Mouse (Mus musculus): ENCODE measurements around the gene Ogg1. TPM values are rescaled to one million over a fixed set of nuclear protein-coding genes. Genes with fewer than 3 reads are reported as not detected.
"Not testable (repeated sequence)": the region's sequence is repeated elsewhere in the genome, so short reads cannot be mapped to it uniquely, and the experiment has no call there.

Ogg1 gene
- polyA plus RNA-seq, 1 experiment: 24.2 TPM

DNA sequence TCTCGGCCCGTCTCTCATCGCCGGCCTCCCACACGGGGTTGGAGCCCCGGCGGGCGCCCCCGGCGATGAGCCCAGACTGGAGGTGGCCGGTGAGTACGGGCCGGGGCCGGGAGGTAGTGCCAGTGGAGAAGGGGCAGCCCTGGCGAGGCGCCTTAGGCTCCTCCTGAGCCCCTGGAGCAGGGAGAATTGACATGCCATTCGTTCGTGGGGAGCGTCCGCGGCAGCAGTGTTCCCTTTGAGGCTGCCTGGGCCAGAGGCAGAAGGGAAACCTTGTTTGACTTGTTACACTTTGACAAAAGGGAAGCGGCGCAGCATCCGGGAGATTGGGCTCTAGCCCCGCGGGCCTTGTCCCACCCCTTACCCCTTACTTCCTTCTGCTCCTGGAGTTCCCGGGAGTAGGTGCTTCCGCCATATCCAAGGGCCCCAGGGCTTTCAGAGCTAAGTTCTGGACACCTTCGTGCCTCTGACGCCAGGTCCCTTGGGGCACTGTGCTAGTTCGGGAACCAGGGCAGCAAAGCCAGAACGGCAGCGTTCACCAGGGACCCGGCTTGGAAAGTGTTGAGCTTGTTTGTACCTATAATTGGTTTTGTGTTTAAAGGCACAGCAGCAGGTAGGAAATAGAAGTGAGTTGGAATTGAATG, 19.2 kb upstream of the Ogg1 start:
- peak overlapping the region; percentile 99 for H3K4me3 ChIP-seq (ENCODE audit: low read depth, low read length)
- H3K27me3 ChIP-seq (ENCODE audit: control insufficient read depth, insufficient read depth, low read length, poor library complexity, severe bottlenecking): no peaks in the 10 kb centered on the region
- no peaks in the 10 kb centered on the region for H3K9me3 ChIP-seq (replicated peaks; ENCODE audit: control insufficient read depth, insufficient read depth, low read length, poor library complexity, severe bottlenecking)
- peak overlapping the region; percentile 95 for H3K9ac ChIP-seq (ENCODE audit: low read depth, poor library complexity, severe bottlenecking)
- H3K36me3 ChIP-seq (ENCODE audit: control insufficient read depth, insufficient read depth, low read length, poor library complexity, severe bottlenecking): peaks cover 21% of the 10 kb centered on the region
- H3K27ac ChIP-seq (ENCODE audit: insufficient read depth, low read length): 0 out of 2 replicates have a peak overlapping the region, but pooled peaks have one; percentile 8
- TF ChIP-seq CTCF (IDR thresholded peaks at IDR 0.05; ENCODE audit: low read depth, low read length) (no peak), EP300 (IDR thresholded peaks at IDR 0.05; ENCODE audit: insufficient read depth, low read depth, low read length) (no peak), POLR2A (IDR thresholded peaks at IDR 0.05; ENCODE audit: insufficient read depth, low read length) (no peak)
- no peaks in the 10 kb centered on the region for H3K4me1 ChIP-seq (ENCODE audit: control insufficient read depth, insufficient read depth, low read length)

DNA sequence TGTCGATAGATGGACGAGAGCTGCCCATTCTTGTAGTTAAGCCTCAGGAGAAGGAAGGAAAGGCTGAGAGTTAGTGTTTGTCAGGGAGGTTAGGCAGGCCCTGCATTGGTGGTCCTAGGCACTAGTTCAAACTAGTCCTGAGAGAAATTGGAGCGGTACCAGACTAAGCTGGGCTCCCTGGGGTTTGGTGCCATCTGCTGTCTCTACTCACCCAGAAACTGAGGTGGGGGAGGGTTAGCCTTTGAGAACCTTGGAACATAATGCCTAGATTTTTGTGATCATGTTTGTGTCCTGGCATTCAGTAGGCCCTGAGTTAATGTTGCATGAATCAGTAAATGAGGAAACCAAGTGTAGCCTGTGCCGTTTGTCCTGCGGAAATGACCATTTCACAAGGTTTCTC, 18.6 kb upstream of the Ogg1 start:
- H3K4me1 ChIP-seq (ENCODE audit: control insufficient read depth, insufficient read depth, low read length): no peaks in the 10 kb centered on the region
- H3K9me3 ChIP-seq (replicated peaks; ENCODE audit: control insufficient read depth, insufficient read depth, low read length, poor library complexity, severe bottlenecking): no peaks in the 10 kb centered on the region
- no peaks in the 10 kb centered on the region for H3K27me3 ChIP-seq (ENCODE audit: control insufficient read depth, insufficient read depth, low read length, poor library complexity, severe bottlenecking)
- H3K36me3 ChIP-seq (ENCODE audit: control insufficient read depth, insufficient read depth, low read length, poor library complexity, severe bottlenecking): peaks cover 25% of the 10 kb centered on the region
- H3K9ac ChIP-seq (ENCODE audit: low read depth, poor library complexity, severe bottlenecking): peak overlapping the region; percentile 95
- 0 out of 2 replicates have a peak overlapping the region, but pooled peaks have one; percentile 8 for H3K27ac ChIP-seq (ENCODE audit: insufficient read depth, low read length)
- peak overlapping the region; percentile 99 for H3K4me3 ChIP-seq (ENCODE audit: low read depth, low read length)
- TF ChIP-seq CTCF (IDR thresholded peaks at IDR 0.05; ENCODE audit: low read depth, low read length) (no peak), POLR2A (IDR thresholded peaks at IDR 0.05; ENCODE audit: insufficient read depth, low read length) (no peak), EP300 (IDR thresholded peaks at IDR 0.05; ENCODE audit: insufficient read depth, low read depth, low read length) (no peak)

GRCm38 (mm10) chr6:113315972-113316371, 10.8 kb upstream of the Ogg1 start:
- H3K9me3 ChIP-seq (replicated peaks; ENCODE audit: control insufficient read depth, insufficient read depth, low read length, poor library complexity, severe bottlenecking): no peaks in the 10 kb centered on the region
- TF ChIP-seq EP300 (IDR thresholded peaks at IDR 0.05; ENCODE audit: insufficient read depth, low read depth, low read length): no peak
- TF ChIP-seq POLR2A (IDR thresholded peaks at IDR 0.05; ENCODE audit: insufficient read depth, low read length): no peak
- TF ChIP-seq CTCF (IDR thresholded peaks at IDR 0.05; ENCODE audit: low read depth, low read length): no peak
- H3K4me1 ChIP-seq (ENCODE audit: control insufficient read depth, insufficient read depth, low read length): no peaks in the 10 kb centered on the region
- H3K9ac ChIP-seq (ENCODE audit: low read depth, poor library complexity, severe bottlenecking): no peak overlapping the region
- no peaks in the 10 kb centered on the region for H3K27me3 ChIP-seq (ENCODE audit: control insufficient read depth, insufficient read depth, low read length, poor library complexity, severe bottlenecking)
- peaks cover 75% of the 10 kb centered on the region for H3K36me3 ChIP-seq (ENCODE audit: control insufficient read depth, insufficient read depth, low read length, poor library complexity, severe bottlenecking)
- H3K4me3 ChIP-seq (ENCODE audit: low read depth, low read length): no peak overlapping the region
- H3K27ac ChIP-seq (ENCODE audit: insufficient read depth, low read length): no peak overlapping the region

DNA sequence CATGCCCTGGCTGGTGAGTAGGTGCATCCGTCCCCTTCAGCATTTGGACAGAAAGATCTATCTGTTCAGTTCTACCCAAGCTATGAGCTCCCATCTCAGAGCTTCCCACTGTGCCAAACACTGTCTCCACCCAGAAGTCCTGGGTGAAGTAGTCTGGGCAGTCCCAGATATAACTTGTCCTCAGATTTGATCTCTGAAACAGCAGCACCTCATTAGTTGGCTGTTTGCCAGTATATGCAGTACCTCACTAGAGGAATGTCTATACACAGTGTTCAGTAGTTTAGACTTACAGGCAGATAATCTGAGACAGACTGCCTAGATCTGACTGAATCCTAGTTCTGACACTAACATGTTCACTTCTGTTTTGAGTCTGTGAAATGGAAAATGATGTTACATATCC, 2.6 kb downstream of the Ogg1 start:
- no peak overlapping the region for H3K9ac ChIP-seq (ENCODE audit: low read depth, poor library complexity, severe bottlenecking)
- H3K4me1 ChIP-seq (ENCODE audit: control insufficient read depth, insufficient read depth, low read length): no peaks in the 10 kb centered on the region
- H3K9me3 ChIP-seq (replicated peaks; ENCODE audit: control insufficient read depth, insufficient read depth, low read length, poor library complexity, severe bottlenecking): no peaks in the 10 kb centered on the region
- no peak overlapping the region for H3K4me3 ChIP-seq (ENCODE audit: low read depth, low read length)
- H3K27ac ChIP-seq (ENCODE audit: insufficient read depth, low read length): no peak overlapping the region
- no peaks in the 10 kb centered on the region for H3K27me3 ChIP-seq (ENCODE audit: control insufficient read depth, insufficient read depth, low read length, poor library complexity, severe bottlenecking)
- TF ChIP-seq CTCF (IDR thresholded peaks at IDR 0.05; ENCODE audit: low read depth, low read length): no peak
- TF ChIP-seq POLR2A (IDR thresholded peaks at IDR 0.05; ENCODE audit: insufficient read depth, low read length): no peak
- no peak for TF ChIP-seq EP300 (IDR thresholded peaks at IDR 0.05; ENCODE audit: insufficient read depth, low read depth, low read length)
- peaks cover 12% of the 10 kb centered on the region for H3K36me3 ChIP-seq (ENCODE audit: control insufficient read depth, insufficient read depth, low read length, poor library complexity, severe bottlenecking)

GRCm38 (mm10) chr6:113330547-113330946, 3.8 kb downstream of the Ogg1 start:
- peaks cover 11% of the 10 kb centered on the region; the same call in 1 of the 2 replicates for H3K36me3 ChIP-seq (ENCODE audit: control insufficient read depth, insufficient read depth, low read length, poor library complexity, severe bottlenecking)
- H3K27me3 ChIP-seq (ENCODE audit: control insufficient read depth, insufficient read depth, low read length, poor library complexity, severe bottlenecking): no peaks in the 10 kb centered on the region
- H3K9me3 ChIP-seq (replicated peaks; ENCODE audit: control insufficient read depth, insufficient read depth, low read length, poor library complexity, severe bottlenecking): no peaks in the 10 kb centered on the region
- TF ChIP-seq POLR2A (IDR thresholded peaks at IDR 0.05; ENCODE audit: insufficient read depth, low read length) (no peak), CTCF (IDR thresholded peaks at IDR 0.05; ENCODE audit: low read depth, low read length) (no peak), EP300 (IDR thresholded peaks at IDR 0.05; ENCODE audit: insufficient read depth, low read depth, low read length) (no peak)
- H3K27ac ChIP-seq (ENCODE audit: insufficient read depth, low read length): no peak overlapping the region
- no peak overlapping the region for H3K9ac ChIP-seq (ENCODE audit: low read depth, poor library complexity, severe bottlenecking)
- no peaks in the 10 kb centered on the region for H3K4me1 ChIP-seq (ENCODE audit: control insufficient read depth, insufficient read depth, low read length)
- H3K4me3 ChIP-seq (ENCODE audit: low read depth, low read length): no peak overlapping the region

GRCm38 (mm10) chr6:113331721-113332120, 4.9 kb downstream of the Ogg1 start:
- no peak overlapping the region for H3K9ac ChIP-seq (ENCODE audit: low read depth, poor library complexity, severe bottlenecking)
- no peak overlapping the region for H3K27ac ChIP-seq (ENCODE audit: insufficient read depth, low read length)
- H3K9me3 ChIP-seq (replicated peaks; ENCODE audit: control insufficient read depth, insufficient read depth, low read length, poor library complexity, severe bottlenecking): no peaks in the 10 kb centered on the region
- H3K27me3 ChIP-seq (ENCODE audit: control insufficient read depth, insufficient read depth, low read length, poor library complexity, severe bottlenecking): no peaks in the 10 kb centered on the region
- H3K4me1 ChIP-seq (ENCODE audit: control insufficient read depth, insufficient read depth, low read length): no peaks in the 10 kb centered on the region
- TF ChIP-seq CTCF (IDR thresholded peaks at IDR 0.05; ENCODE audit: low read depth, low read length): no peak
- no peak for TF ChIP-seq POLR2A (IDR thresholded peaks at IDR 0.05; ENCODE audit: insufficient read depth, low read length)
- no peak for TF ChIP-seq EP300 (IDR thresholded peaks at IDR 0.05; ENCODE audit: insufficient read depth, low read depth, low read length)
- no peak overlapping the region for H3K4me3 ChIP-seq (ENCODE audit: low read depth, low read length)
- peaks cover 13% of the 10 kb centered on the region; the same call in 1 of the 2 replicates for H3K36me3 ChIP-seq (ENCODE audit: control insufficient read depth, insufficient read depth, low read length, poor library complexity, severe bottlenecking)

- H3K9me3 ChIP-seq (replicated peaks; ENCODE audit: control insufficient read depth, insufficient read depth, low read length, poor library complexity, severe bottlenecking); H3K9ac ChIP-seq (ENCODE audit: low read depth, poor library complexity, severe bottlenecking); H3K4me3 ChIP-seq (ENCODE audit: low read depth, low read length); H3K4me1 ChIP-seq (ENCODE audit: control insufficient read depth, insufficient read depth, low read length); H3K27ac ChIP-seq (ENCODE audit: insufficient read depth, low read length); H3K27me3 ChIP-seq (ENCODE audit: control insufficient read depth, insufficient read depth, low read length, poor library complexity, severe bottlenecking): not testable (repeated sequence)
- H3K36me3 ChIP-seq (ENCODE audit: control insufficient read depth, insufficient read depth, low read length, poor library complexity, severe bottlenecking): peaks cover 13% of the 10 kb centered on the region; the same call in 1 of the 2 replicates
Measured at GRCm38 (mm10) chr6:113332734-113333133, 6.0 kb downstream of the Ogg1 start.

All from ES-Bruce4 (cell line).